Mouse (Mus musculus) kidney, postnatal 25 days (tissue): ENCODE measurements around the gene Prkca.

Experiments
- DNase-seq, 2 experiments: peaks; one replicate each; pipeline ENCODE4 v3.0.0; 2021; ENCODE audit warnings: mixed read lengths in 2 of 2

Gene Prkca

DNA sequence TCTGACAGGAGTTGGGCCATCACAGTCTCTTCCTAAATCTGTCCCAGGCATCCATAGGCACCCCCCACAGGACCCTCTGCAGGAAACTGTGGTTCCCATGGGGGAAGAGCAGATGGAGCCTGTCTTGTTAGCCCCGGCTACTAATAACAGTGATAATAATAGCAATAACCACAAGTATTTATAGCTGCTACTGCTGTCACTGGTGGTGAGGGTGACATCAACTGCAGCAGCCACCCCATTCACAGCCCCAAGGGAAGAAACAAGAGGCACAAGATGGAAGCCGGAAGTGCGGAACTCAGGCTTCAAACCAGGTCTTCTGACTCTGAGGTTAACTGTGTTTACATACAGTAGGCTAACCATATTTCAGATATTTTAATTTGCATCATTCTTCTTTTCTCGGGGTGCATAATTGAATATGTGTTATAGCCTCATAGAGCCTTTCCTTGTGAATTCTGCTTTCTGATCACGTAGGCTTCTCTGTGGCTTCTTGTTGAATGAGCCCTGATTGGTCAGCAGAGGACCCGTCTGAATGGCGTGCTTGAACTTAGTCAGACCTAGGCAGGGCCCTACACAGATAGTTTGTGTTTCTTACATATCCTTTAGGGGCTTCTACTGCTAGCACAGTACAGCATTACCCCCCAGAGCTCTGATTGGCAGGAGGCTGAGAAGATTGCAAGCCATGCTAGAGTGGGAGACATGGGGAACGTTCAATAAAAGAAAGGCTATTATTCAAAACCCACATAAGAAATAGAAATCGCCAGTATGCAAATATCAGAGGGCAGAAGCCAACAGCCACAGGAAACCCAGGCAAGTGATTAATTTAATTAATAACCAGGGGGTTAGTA lies 189.5 kb downstream of the Prkca start:
- DNase-seq: no peak

DNA sequence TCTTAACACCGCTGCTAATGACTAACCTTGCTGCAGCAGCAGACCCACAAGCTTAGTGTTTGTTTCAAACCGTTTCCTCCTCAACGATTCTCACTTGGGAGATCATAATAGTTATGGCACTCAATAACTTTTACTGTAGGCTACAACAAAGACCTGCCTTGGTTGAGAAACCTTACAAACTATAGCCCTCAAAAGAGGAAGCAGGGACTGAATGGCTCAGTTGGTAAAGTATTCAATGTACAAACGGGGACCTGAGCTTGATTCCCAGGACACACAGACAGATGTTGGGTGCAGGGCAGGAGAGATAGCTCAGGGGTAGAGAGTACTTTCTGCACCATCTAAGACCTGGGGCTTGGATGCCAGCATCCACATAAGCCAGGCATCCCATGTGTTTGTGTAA lies 191.1 kb downstream of the Prkca start:
- DNase-seq: no peak

DNA sequence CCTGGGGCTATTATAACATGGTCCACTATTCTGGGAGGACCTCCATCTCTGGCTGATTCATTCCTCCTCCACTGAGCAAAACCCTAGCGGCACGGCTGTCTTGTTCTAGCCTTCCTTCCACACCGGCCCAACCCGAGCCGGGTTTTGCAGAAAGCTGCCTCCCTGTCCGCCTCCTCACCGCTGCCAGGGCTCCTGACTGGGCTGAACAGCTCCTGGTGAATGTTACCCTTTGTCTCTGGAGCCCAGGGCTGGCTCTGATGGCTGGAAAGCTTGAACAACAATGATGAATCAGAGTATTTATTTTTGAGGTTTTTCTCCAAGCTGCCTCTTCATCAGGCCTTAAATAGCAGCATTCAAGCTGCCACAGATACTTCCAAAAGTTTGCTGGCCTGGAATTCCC lies 193.3 kb downstream of the Prkca start:
- no peak for DNase-seq

DNA sequence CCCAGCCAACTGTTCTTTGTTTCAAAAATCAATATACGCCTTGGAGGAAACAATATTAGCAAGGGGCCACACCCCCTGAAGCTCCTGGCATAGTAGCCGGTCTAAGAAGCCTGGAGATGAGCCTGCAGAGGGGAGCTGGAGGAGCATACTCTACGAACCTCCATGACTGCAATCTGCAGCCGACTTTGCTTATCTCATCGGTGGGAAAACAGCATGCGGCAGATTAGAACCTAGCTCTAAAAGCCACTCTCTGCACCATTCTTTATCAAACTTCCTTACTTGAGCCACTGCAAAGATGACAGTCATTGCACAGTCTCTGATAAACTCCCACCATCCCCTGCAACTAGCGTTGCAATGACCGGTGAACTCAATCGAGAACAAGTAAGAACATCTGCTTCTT lies 194.5 kb downstream of the Prkca start:
- DNase-seq: no peak

DNA sequence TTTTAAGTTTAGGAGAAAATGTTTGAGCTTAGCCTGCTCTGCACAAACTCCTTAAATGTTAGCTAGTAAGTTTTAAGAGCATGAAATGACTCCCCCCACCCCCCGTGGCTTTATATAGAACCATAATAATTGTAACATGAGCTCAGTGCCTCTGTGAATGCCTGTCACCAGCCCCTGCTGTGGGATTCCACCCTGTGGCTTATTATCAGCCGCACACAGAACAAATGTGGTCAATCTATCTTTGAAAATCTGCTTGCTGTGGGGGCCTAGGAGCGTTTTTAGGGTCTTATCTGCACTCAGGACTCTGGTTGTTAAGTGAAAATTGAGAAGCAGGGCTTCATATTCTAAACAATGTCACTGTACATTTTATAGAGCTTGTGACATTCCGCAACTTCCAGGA lies 195.2 kb downstream of the Prkca start:
- no peak for DNase-seq

DNA sequence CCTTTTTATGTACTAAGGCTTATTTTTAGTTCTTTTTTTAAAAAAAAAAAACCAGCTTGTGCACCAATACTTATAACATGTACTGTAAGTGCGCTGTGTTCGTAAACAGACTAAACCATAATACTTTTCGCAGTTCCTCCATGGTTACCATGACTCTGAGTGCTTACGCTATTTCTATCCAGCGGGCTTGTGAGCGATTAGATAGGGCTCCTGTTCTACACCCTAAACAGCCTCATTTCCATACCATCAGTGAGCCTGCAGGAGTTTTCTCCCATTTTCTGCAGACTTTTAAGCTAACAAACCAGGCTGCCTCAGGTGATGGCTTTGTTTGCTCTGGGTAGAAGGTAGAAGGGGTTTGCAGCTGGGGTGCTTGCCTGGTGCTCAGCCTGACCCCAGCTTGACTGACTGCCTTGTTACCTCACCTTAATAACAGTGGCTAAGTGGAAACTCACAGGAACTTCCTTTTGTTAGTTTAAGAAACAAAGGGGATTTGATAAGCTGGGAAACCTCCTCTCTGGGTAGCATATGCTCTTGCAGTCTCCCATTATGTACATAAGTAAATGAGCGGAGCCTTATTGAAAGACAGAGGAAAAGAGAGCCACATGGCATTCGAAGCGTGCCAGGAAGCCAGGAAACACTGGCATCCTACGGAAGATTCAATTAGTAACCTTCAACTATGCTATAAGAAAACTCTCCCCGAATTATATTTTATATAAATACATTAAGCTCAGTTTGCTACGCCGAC lies 197.8 kb downstream of the Prkca start:
- DNase-seq: no peak

DNA sequence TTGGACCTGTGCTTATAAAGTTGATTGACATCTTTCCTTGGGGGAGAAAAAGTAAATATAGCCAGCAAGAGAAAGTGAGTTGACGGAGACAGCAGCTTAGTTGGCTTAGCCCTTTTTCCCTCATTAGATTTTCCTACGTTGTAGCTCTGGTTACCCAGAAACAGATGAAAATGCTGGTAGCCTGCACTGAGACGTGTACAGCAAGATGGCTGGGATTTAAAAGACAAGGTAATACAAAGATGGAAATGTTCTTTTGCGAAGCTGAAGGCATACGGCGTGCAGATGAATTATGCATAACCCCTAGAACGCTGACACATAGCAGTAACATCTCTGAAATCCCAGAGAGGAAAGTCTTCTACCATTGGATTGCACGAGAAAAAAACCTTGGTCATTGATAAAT lies 198.6 kb downstream of the Prkca start:
- no peak for DNase-seq

DNA sequence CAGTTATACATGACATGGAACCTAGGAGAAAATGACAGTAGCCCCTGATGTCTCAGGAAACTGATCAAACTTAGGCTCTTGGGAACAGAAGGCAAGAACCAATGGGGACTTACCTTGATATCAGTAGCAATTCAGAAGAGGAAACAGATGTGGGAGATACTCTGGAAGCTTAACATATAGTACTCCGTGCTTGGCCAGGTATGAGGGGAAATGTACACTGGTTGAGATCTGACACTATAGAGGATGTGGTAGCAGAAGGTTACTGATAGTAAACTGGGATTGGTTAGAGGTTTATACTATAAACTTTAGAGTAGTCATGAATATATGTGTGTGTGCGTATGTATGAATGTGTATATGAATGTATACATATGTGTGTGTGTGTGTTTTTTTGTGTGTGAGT lies 200.0 kb downstream of the Prkca start:
- no peak for DNase-seq

DNA sequence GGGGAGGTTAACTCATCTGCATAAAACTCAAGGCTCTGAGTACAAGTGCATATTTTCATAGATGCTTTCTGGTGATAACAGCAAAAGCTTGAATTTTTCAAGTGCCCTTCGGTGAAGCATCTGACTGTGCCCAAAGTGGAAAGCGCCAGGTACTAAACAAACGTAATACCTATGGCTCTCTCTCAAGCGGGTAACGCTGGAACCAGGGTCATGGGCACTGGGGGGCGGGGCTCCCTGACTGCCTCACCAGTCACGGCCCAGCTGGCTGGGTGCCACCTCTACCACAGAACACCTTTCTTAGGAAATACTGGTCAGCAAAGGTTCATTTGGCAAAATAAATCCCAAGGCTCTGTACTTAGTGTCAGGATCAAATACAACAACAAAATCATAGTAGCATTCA lies 203.7 kb downstream of the Prkca start:
- DNase-seq: peak; percentile 62 to 72

DNA sequence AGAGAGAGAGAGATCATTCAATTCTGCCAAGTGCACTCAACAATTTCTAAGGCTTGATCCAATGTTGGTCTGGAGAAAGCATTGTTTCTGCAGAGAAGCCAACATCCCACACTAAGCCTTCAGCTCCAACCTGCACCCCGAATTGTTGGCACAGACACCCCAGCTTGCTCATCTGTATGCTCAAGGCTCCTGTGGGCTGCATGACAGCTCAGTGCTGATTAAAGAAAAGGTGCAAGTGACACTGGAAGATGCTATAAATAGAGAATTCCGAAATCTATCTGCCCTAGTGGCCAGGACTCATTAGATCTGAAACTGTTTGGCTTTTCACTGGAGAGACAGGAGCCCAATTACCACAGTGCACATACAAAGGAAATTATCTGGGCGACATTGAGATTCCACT lies 207.4 kb downstream of the Prkca start:
- DNase-seq: no peak

DNA sequence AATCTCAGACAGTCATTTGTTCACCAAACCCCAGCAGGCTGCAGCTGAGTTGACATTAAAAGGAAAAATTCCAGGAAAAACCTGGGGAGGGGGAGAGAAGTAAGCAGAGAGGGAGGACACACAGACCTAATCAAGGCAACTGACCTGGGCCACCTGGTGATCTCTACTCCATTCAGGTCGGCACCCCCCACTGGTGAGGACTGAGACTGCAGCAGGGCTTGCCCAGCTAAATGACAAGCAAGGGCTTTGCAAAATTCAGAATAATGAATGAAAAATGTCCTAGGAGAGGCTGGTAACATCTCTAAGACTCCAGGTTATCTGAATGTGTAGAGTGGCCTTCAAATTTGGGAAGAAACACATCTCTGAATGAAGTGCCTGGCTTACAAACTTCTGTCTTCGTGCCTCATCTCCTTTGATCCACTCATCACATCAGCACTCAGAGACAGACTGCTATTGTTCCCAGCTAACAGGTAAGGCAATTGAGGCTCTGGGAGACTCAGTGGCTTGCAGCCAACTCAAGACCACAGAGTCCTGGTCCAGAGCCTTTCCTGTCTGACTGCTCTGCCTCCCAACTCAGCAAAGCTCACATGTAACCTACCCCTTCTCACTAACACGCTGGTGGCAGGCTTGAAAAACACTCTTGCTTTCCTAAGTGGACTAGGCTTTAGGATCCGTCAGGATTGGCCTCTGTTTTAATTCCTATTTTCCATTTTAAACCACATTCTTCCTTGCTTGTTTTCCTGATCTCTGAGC lies 208.1 kb downstream of the Prkca start:
- peak in 1 of 2 experiments; percentile 27 for DNase-seq

DNA sequence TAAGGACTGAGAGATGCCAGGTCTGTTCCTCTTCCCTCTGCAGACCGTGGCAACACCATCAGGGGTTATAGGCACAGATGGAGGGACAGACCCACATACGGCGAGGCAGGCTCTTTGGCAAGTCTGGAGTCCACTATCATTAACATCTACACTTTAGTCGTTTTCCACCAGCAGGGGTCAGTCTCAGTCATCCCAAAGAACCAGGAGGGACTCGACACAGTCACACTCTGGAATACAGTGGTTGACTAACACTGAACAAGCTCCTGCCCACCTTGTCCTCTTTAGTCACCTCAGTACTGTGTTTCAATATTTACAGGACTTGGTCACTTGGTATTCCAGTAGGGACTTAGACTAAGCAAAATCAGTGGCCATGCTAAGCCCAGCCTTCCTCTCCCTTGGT lies 215.1 kb downstream of the Prkca start:
- peak; percentile 50 to 84 for DNase-seq

DNA sequence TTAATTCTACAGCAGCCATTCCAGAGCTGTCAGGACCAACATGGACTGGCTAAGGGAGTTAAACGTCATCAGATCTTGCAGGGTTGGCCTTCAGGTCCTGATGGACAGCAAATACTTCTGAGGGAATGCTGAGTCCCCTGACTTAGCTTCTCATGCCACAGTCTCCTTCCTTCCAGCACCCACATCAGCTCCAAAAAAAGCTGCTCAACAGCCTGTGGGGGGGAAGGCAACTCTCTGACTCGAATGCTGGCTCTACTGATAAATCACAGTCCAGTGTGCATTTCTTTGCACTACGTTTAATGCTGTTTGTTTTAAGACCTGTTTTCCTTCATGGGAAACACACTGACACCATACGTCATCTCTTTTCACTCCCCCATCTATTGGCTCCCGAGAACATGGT lies 215.8 kb downstream of the Prkca start:
- no peak for DNase-seq

DNA sequence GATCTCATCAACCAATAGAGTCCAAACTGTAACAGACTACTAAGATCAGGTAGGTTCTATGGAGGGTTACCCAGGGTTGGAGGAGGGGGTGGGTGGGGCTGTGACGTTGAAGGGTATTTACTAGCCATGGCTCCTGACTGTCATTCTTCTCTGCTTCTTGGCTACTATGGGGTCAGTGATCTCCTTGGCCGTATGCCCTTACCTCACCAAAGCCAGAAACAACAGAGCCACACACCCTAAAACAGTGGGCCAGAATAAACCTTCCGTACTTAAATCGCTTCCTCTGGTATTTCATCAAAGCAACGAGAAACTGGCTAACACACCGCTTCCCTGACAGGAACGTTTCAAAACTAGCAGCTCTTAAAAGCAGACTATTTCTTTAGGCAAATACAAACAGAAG lies 221.2 kb downstream of the Prkca start:
- no peak for DNase-seq

DNA sequence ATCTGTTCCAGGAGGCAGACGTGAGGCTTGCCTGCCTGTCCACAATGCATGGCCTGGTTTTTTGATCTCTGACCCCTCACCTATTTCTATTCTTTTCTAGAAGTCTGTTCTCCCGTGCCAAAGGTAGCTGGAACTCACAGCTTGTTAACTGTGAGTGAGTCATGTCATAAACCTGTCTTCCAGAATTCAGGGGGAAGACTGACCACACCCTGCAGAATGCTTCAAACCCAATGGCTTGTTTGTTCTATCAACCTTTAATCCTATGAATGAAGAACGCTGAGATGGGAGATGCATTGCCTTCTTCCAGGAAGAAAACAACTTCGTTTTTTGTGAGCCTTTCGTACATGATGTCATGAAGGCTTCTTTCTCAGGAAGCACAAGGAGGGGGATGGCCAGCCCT lies 223.0 kb downstream of the Prkca start:
- DNase-seq: no peak

DNA sequence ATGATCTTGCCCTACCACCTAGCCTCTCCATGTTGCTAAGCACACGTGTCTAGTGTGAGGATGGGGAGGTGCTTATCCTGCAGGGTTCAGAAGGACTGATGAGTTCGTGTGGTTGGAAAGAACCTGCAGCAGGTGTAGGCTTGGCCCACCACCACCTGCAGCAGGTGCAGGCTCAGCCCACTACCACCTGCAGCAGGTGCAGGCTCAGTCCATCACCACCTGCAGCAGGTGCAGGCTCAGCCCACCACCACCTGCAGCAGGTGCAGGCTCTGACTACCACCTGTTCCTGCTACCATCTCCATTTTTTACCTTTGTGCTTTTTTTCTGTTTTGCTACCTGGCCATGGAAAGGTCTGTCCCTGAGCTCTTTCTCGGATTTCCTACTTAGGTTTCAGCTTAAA lies 223.9 kb downstream of the Prkca start:
- no peak for DNase-seq

DNA sequence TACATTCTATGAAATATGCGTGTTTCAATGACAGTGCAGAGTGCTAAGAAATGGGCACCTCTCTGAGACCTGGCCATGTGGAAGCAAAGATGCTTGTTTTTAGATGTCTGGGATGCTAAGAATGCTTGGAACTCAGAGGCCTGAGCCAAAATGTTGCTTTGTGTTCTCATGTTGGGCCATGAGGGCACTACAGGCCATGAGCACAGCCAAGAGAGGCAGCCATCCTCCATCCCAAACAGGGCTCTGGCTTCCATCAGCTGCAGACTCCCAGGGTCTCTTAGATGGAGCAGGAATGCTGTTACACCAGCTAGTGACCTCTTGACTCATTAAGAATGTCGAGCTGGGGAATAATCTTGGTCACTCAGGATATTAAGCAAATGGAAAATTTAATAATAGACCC lies 224.9 kb downstream of the Prkca start:
- DNase-seq: no peak

DNA sequence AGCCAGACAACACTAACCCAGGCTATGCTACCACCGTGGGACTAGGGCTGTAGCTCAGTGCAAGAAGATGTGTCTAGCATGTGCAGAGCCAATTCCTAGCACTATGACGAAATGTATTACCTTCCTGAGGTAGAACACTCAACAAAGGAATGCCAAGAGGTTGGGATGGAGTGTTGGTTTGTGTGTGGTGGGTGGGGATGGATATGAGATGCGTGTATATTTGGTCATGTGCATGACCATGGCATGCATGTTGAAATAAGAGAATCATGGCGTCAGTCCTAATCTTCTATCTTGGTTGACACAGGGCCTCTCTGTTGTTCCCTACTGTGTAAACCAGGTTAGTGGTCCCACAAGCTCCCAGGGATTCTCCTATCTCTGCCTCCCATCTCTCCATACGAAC lies 225.5 kb downstream of the Prkca start:
- DNase-seq: no peak

DNA sequence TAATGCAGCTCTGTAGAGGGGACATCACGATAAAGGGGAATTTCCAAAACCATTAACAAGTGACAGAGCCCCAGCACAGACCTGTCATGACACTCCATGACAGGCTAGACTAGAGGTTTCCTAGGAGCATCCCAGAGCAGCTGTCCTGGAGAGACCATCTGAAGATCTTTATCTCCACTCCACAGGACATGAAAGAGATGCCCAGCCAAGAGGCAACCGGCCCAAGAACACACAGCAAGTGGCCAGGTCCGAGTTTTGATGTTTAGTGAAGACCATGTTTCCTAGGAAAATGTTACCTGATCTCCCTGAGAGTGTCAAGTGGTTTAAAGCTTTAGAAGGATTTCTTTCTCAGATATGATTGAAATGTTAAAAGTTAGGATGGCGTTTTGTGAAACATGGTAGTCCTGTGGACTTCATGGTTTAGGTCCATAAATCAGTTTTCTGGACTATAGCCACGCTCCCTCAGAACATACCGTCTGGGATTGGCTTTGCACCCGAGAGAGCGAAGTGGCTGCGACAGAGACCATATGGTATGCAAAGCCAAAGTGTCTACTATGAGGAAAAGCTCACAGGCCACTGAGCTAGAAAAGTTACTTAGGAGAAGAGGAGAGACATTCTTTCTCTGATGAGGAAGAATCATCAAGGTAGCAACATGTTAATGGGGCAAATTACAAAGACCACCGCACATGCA lies 226.2 kb downstream of the Prkca start:
- DNase-seq: no peak

DNA sequence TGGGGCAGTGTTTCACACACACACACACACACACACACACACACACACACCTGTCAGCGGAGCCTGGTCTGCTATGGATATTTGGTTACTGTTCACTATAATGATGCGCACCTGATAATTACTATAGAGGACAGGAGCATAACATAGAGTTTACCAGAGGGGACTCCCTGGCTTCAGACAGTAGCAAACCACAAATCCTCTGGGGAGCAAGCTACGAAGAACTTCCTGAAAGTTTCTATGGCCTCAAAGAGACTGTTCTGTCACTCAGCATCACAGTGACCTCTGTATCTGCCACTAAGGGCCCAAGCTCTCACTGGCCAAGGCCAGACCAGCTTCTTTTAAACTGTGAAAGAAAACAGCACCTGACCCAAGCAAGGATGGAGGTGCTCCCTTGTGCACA lies 229.6 kb downstream of the Prkca start:
- DNase-seq: no peak

DNA sequence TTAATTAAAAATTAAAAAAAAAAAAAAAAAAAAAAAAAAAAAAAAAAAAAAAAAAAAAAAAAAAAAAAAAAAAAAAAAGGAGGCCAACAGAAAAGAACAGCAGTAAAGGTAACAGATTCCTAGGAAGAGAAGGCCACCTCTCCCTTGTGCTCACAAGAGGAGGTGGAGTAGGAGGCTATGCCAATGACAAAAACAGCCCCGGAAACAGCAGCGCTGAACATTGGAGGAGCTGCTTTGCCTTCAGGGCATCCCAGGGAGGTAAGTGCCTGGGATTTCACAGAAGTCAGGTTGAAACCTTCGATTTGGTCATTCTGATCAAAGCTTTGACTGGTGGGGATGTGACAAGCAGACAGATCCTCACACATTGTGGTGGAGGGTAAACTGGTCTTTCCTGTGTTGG lies 231.3 kb downstream of the Prkca start:
- no peak for DNase-seq

DNA sequence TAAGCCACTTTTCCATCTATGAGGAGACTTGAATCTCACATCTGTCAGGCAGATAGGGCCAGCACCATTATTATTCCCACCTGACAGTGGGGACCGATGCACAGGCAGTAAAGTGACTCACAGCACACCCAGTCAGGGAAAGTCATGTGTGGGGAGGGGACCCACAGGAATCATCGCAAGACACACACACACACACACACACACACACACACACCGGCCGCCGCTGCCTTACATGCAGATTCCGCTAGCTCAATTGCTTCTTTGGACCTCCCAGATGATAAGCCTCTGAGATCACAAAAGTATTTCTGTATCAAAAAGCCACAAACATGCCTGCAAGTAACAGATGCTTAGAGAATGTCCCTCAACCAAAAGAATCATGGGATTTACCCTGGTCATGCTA lies 239.6 kb downstream of the Prkca start:
- DNase-seq: no peak

DNA sequence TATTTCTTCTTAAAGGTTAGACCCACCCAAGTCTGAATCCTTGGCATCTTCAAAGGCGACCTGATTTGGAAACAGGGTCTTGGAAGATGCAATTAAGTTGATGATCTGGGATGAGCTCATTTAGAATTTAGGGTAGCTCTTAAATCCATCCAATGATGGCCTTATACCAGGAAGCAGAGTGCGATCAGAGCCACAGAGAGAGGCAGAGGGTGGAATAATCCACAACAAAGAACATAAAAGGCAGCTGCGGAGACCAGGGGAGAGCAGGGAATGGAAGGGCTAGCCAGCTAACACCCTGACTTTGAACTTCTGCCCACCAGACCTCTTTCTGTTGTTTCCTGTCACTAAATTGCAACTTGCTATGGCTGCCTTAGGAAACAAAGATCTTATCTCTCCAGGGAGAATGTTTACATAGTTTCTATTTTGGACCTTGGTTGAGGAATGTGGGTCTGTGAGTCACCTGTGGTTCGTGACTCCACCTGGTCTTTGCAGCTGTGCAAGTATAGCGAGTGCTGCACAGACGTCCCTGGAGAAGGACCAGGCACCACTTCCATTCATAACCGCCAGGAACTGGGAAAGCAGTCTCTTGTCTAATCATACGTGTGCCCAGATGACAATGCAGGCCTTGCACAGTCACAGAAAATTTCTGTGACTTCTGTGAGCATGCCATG lies 242.3 kb downstream of the Prkca start:
- no peak for DNase-seq
